Mouse (Mus musculus) thymus, postnatal 0 days (tissue): ENCODE measurements around the gene Sfr1. TPM values are rescaled to one million over a fixed set of nuclear protein-coding genes. Genes with fewer than 3 reads are reported as not detected.

Experiments
- DNase-seq: peaks from one replicate; pipeline ENCODE4 v3.0.0-alpha.2; 2015; ENCODE audit warnings: low spot score
- microRNA-seq: library from miRNA; unstranded; fragments of <30 nt; microRNA quantifications from one replicate; pipeline ENCODE4, GENCODE M21; 2016; ENCODE audit warnings: borderline number of aligned reads
- polyA plus RNA-seq: library from polyadenylated mRNA; unstranded; fragments of >200 nt; fragmentation: Nextera tagmentation; extraction: Ambion mirVana; gene quantifications from 2 replicates; pipeline ENCODE4 v1.2.1, GENCODE M21; 2015

Sfr1 gene
- polyA plus RNA-seq, 1 experiment from 2014 or later: 165 TPM

DNA sequence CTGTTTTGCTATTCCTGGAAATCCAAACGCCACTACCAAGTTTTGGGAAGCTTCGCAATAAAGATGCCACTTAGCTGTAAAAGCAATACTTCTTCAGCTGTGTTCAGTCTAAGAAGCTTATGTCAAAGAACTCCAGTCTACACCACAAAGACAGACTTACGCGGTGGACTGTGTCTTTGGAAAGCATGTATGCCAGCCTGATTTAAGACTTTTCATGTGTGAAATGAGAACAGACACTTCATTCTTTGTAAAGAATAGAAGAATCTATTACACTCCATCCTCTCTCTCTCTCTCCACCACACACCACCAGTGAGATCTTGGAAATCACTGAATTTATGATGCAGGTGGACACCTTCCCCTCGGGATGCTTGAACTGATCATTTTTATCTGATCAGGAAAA, 18.9 kb downstream of the Sfr1 start:
- DNase-seq: no peak

GRCm38 (mm10) chr19:47752456-47752855, 21.0 kb downstream of the Sfr1 start:
- DNase-seq: no peak

DNA sequence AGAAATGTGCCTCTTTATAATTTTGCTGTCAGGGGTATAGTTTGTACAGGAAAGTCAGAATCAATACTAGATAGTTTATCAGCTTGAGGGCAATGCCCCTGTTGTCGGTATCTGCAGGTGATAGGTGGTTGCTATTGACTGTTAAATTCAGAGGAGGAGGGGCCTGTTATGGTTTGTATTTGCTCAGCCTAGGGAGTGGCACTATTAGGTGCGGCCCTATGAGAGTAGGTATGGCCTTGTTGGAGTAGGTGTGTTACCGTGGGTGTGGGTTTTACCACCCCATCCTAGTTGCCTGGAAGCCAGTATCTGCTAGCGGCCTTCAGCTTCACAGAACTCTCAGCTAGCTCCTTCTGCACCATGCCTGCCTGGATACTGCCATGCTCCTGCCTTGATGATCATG, 22.4 kb downstream of the Sfr1 start:
- no peak for DNase-seq

DNA sequence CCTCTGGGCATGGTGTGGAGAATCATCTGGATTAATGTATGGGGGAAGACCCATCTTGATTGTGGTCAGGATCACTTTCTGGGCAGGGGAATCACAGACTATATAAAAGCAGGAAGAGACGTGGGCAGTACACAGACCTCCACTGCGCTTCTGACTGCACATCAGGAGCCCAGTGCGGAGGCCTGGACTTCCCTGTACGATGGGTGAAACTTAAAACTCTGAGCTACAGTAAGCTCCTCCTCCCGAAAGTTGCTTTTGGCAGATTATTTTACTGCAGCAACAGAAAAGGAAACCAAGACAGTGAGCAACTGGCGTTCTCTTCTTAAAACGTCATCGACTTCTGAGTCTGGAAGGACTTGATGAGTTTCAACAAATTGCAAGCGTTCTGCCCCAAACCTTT, 23.4 kb downstream of the Sfr1 start:
- DNase-seq: no peak

- DNase-seq: no peak
Observed at GRCm38 (mm10) chr19:47755625-47756024, 24.1 kb downstream of the Sfr1 start.

DNA sequence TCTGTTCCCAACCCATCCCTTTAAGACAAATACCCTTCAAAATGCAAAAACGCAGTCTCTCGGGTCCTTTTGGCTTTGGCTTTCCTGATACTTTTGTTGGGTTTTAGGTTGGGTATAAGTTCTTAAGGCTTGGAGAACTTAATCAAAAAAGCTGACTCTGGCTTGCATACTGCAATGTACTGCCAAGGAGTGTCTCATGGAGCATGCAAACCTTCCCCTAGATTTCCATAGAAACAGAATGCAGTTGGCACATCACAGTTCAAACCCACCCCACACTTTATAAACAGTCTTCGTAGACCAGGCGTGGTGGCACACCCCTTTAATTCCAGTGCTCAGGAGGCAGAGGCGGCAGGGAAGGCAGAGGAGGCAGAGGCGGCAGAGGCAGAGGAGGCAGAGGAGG, 46.4 kb downstream of the Sfr1 start:
- no peak for DNase-seq

- DNase-seq: no peak
Observed at GRCm38 (mm10) chr19:47780145-47780544, 48.7 kb downstream of the Sfr1 start.

GRCm38 (mm10) chr19:47780972-47781371, 49.5 kb downstream of the Sfr1 start:
- DNase-seq: peak; percentile 10

DNA sequence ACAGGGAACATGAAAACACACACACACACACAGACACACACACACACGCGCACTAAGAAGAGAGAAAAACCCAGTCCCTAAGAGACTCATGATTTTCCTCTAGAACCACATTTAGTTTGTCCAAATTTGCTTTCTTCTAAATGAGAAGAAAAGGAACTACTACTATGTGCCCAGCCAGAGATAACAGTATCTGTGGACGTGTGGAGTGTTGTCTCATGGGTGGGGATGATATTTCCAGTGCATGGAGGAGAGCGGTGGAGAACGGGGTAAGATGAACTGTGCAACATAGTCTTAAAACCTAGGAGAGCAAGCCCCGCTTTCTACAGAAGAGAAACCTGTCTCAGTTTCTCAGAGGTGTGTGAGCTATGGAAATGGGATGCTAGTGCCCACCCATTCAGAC, 52.4 kb downstream of the Sfr1 start:
- no peak for DNase-seq

Small RNAs within 50 kb of the gene (microRNA-seq; reads per million reads assigned to microRNA genes)
- gene Mir8090: not detected

Other genes with a start within 250 kb of the Sfr1 start
- gene Stn1, start 194.2 kb upstream of the Sfr1 start, polyA plus RNA-seq: 36.0 and 36.9 TPM in 2 replicates
- 11.9 and 14.2 TPM in 2 replicates for gene Slk, start 152.0 kb upstream of the Sfr1 start, polyA plus RNA-seq
- gene Col17a1, start 39.6 kb upstream of the Sfr1 start, polyA plus RNA-seq: 0.68 and 0.82 TPM in 2 replicates
- gene Gsto1, start 123.3 kb downstream of the Sfr1 start, polyA plus RNA-seq: 84.0 and 157 TPM in 2 replicates
- 0.39 and 0.52 TPM in 2 replicates for gene Gsto2, start 133.9 kb downstream of the Sfr1 start, polyA plus RNA-seq
- 0.20 and 0.35 TPM in 2 replicates for gene Cfap43, start 187.6 kb downstream of the Sfr1 start, polyA plus RNA-seq
- 20.9 and 21.1 TPM in 2 replicates for gene Itprip, start 187.6 kb downstream of the Sfr1 start, polyA plus RNA-seq
- gene Cfap58, start 206.0 kb downstream of the Sfr1 start, polyA plus RNA-seq: 0.09 and 0.18 TPM in 2 replicates